Mouse (Mus musculus): ENCODE data around the gene Igbp1.

The Igbp1 gene

GRCm38 (mm10) chrX:100494068-100494978 lies at the start of gene Igbp1:
Gene Igbp1 (plus strand): TSS chrX:100494291.
- peak; percentile 94 for DNase-seq (ENCODE audit: low read depth)

GRCm38 (mm10) chrX:100468047-100468446 lies 26.0 kb upstream of the Igbp1 start:
- peak; percentile 66 for DNase-seq (ENCODE audit: low read depth)

DNA sequence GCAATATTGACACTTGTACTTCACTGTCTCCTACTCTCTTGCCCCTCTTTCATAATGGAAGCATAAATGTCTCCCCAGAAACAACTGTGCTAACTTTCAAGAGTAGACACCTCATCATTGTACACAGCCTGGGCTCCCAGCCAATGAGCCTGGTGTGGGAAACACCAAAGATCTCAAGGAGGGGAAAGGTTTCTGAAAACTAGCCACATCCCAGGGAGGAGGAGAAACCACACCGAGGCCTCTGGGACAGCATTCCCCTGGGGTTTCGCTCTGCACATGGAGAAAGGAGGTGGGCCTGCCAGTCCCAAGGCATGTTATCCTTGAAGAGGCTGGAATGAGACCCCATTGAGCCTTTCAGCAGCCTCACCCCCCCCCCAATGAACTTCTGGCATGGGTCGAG lies 24.0 kb upstream of the Igbp1 start:
- no peak for DNase-seq (ENCODE audit: low read depth)

- DNase-seq (ENCODE audit: low read depth): no peak
Measured at GRCm38 (mm10) chrX:100471491-100471890, 22.6 kb upstream of the Igbp1 start.

DNA sequence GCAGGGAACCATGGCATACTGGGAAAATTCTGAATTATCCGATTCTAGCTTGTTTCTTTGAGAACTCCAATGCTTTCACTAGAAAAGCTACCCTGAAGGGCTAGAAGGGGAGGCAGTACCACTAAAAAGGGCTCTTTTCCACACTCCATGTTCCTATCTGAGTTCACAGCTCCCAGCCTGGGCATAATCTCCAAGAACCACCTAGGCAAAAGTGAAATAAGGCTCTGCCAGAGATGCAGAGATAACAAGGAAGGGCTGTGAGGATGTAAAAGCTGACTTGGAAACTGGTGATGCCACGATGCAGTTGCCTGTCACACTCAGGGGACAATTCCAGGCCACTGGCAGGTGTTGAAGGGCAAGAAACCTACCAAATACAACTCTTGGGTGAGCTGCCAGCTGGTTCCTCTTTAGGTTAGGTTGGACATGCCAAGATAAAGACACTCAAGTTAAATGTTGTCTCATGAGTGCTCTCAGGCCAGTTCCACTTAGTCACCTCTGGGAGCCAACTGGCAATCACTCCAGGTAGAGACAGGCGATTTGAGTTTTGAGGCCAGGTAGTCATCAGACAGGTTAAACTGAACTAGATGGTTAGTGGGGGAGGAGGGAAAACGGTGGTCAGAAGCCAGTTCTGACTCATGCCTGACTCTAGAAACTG lies 18.4 kb upstream of the Igbp1 start:
- DNase-seq (ENCODE audit: low read depth): peak; percentile 9

GRCm38 (mm10) chrX:100480317-100480716 lies 13.8 kb upstream of the Igbp1 start:
- DNase-seq (ENCODE audit: low read depth): peak; percentile 85

DNA sequence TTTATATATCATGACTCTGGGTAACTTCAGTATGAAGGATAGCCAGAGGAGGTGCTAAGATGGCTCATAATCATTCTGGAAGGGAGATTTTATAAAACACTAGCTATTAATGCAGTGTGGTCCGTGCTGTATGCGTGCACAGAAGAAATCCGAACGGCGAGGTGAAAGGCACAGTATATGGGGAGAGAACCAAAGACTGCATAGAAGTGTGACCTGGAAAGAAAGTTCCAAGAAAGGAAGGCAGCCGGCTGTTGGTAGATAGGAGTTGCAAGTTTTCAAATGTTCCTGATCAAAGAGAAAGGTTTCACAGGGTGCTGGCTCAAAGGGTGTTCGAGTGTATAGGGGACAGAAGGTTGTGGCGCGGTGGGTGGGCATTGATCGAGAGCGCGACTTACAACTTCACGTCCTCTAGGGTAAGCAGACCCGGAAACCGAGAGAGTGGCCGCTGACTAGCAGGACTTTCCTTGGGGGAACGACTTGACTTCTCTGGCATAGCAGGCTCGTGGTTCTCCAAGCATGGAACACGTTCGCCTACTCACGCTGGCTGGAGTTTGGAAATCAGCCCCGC lies 507 bp upstream of the Igbp1 start:
- no peak for DNase-seq (ENCODE audit: low read depth)

DNA sequence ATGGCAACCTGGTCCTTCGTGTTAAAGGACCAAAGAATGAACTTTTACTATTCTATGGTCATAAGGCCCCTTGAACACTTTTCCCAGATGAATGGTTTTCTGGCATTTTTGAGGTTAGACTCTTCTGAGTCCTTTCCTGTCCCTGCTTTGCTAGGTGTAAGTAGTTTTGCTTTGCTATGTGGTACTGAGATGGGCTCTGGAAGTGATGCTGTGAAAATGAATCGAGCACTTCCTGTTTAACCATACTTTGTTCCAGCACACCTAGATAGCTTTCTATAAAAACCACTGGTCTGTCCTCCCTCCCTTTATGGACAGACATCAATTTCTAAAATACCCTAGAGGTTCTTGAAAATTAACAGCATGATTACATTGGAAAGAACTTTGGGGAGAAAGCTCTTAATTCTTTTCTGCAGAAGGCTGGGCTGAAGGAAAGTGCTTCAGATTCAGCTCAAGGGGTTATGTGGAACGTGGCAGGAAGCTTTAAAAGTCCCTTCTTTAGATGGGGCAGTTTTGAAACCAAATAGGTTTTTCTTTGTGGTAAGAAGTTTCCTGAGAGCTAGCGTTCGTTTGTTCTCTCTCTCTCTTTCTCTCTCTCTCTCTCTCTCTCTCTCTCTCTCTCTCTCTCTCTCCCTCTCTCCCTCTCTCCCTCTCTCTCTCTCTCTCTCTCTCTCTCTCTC lies 10.2 kb downstream of the Igbp1 start:
- no peak for DNase-seq (ENCODE audit: low read depth)

- no peak for DNase-seq (ENCODE audit: low read depth)
Measured at GRCm38 (mm10) chrX:100508164-100508563, 14.1 kb downstream of the Igbp1 start.

- no peak for DNase-seq (ENCODE audit: low read depth)
Measured at GRCm38 (mm10) chrX:100509921-100510320, 15.8 kb downstream of the Igbp1 start.

GRCm38 (mm10) chrX:100516683-100517082 lies 22.6 kb downstream of the Igbp1 start:
- no peak for DNase-seq (ENCODE audit: low read depth)

- DNase-seq (ENCODE audit: low read depth): no peak
Measured at GRCm38 (mm10) chrX:100517626-100518025, 23.5 kb downstream of the Igbp1 start.

GRCm38 (mm10) chrX:100518532-100518931 lies 24.4 kb downstream of the Igbp1 start:
- DNase-seq (ENCODE audit: low read depth): no peak

DNA sequence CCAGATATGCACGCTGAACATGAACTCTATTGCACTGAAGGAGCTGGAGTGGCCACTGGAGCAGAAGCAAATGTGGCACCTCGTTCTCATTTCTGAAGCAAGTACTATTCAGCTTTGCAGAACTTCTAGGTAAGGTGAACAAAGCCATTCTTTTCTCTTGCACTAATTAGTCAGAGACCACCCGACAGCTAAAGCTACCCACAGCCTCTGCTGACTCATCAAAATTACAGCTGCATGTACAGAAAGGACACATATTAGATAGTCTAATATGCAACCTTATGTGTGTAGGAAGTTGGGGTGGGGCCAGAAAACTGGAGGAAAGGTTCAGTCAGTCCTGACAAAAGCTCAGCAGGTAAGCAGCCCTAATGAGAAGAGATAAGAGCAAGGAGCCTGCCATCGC lies 30.4 kb downstream of the Igbp1 start, which contains the start of gene Dgat2l6:
TSS of gene Dgat2l6 (plus strand) at position 368 of the 400 bp plus-strand sequence.
- no peak for DNase-seq (ENCODE audit: low read depth)

GRCm38 (mm10) chrX:100556026-100556425 lies 61.9 kb downstream of the Igbp1 start:
- peak; percentile 8 for DNase-seq (ENCODE audit: low read depth)

GRCm38 (mm10) chrX:100565696-100566095 lies 71.6 kb downstream of the Igbp1 start:
- DNase-seq (ENCODE audit: low read depth): no peak
